Mouse (Mus musculus): ENCODE measurements around the gene Vgll3.

Gene Vgll3

GRCm38 (mm10) chr16:65814918-65815881, at the start of gene Vgll3:
TSS of gene Vgll3 (plus strand) at chr16:65815257.
- no peak for DNase-seq (ENCODE audit: low read depth in 2 of 2, low spot score in 2 of 2)

- no peak for DNase-seq (ENCODE audit: low read depth in 2 of 2, low spot score in 2 of 2)
Measured at GRCm38 (mm10) chr16:65765976-65766375, 49.1 kb upstream of the Vgll3 start.

- no peak for DNase-seq (ENCODE audit: low read depth in 2 of 2, low spot score in 2 of 2)
Measured at GRCm38 (mm10) chr16:65785959-65786358, 29.1 kb upstream of the Vgll3 start.

- no peak for DNase-seq (ENCODE audit: low read depth in 2 of 2, low spot score in 2 of 2)
Measured at GRCm38 (mm10) chr16:65816059-65816458, 1.0 kb downstream of the Vgll3 start.

GRCm38 (mm10) chr16:65818779-65819178, 3.7 kb downstream of the Vgll3 start:
- no peak for DNase-seq (ENCODE audit: low read depth in 2 of 2, low spot score in 2 of 2)

- no peak for DNase-seq (ENCODE audit: low read depth in 2 of 2, low spot score in 2 of 2)
Measured at GRCm38 (mm10) chr16:65820803-65821202, 5.7 kb downstream of the Vgll3 start.

GRCm38 (mm10) chr16:65823721-65824120, 8.7 kb downstream of the Vgll3 start:
- DNase-seq (ENCODE audit: low read depth in 2 of 2, low spot score in 2 of 2), result no peak

- no peak for DNase-seq (ENCODE audit: low read depth in 2 of 2, low spot score in 2 of 2)
Measured at GRCm38 (mm10) chr16:65828141-65828565, 13.1 kb downstream of the Vgll3 start.

GRCm38 (mm10) chr16:65829096-65829495, 14.0 kb downstream of the Vgll3 start:
- no peak for DNase-seq (ENCODE audit: low read depth in 2 of 2, low spot score in 2 of 2)

GRCm38 (mm10) chr16:65834721-65835120, 19.7 kb downstream of the Vgll3 start:
- DNase-seq (ENCODE audit: low read depth in 2 of 2, low spot score in 2 of 2), result no peak

GRCm38 (mm10) chr16:65850126-65850525, 35.1 kb downstream of the Vgll3 start:
- no peak for DNase-seq (ENCODE audit: low read depth in 2 of 2, low spot score in 2 of 2)

GRCm38 (mm10) chr16:65864471-65864870, 49.4 kb downstream of the Vgll3 start:
- no peak for DNase-seq (ENCODE audit: low read depth in 2 of 2, low spot score in 2 of 2)

- DNase-seq (ENCODE audit: low read depth in 2 of 2, low spot score in 2 of 2), result no peak
Measured at GRCm38 (mm10) chr16:65867927-65868326, 52.9 kb downstream of the Vgll3 start.

GRCm38 (mm10) chr16:65868933-65869332, 53.9 kb downstream of the Vgll3 start:
- DNase-seq (ENCODE audit: low read depth in 2 of 2, low spot score in 2 of 2), result no peak

- no peak for DNase-seq (ENCODE audit: low read depth in 2 of 2, low spot score in 2 of 2)
Measured at GRCm38 (mm10) chr16:65888940-65889339, 73.9 kb downstream of the Vgll3 start.
